Mouse (Mus musculus) neural tube, embryonic 10.5 days (tissue): ENCODE data around the gene Dnajc12.
"Not testable (repeated sequence)": the region's sequence is repeated elsewhere in the genome, so short reads cannot be mapped to it uniquely, and the experiment has no call there.

Experiments
- DNase-seq: peaks from one replicate; pipeline ENCODE4 v3.0.0-alpha.2; 2017; ENCODE audit warnings: low spot score; ENCODE audit errors: extremely low spot score

Gene Dnajc12

DNA sequence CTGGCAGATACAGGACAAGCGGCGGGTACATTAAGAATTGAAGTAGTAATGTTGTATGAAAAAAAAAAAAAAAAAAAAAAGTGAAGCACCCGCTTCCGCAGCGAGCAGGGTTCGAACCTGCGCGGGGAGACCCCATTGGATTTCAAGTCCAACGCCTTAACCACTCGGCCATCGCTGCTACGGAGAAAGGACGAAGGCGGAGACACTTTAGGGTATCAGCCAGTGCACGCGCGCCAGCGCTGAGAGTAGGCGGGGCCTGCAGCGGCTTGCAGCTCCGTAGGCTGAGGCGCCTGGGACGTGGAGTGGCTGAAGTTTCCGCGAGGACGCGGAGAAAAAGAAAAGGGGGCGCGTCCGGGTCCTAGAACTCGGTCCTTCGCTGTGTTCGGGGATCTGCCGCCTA, 47.1 kb downstream of the Dnajc12 start:
- peak; percentile 100 for DNase-seq

DNA sequence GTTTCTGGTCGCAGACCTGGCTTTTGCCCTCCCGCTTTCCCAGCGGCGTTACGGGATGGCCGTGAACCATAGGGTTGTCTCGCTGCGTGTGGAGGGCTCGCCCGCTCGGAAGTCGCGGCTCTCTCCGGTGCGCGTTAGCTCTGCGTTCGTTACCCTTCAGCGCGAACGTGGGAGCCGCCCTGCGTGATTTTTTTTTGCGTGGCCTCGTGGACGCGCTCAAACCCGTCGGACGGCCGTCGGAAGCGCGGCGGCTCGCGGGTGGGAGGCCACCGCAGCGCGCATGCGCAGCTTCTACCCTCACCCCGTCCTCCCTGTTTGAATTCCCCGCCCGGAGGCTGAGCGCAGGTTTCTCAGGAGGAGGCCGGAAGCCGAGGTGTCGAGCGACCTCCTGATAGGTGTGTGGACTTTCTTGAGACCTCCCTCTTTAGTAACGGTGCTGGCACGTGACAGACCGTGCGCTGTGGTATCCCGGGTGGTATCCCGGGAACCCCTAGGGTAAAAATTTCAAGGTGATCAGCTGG, 47.6 kb downstream of the Dnajc12 start, which contains the start of gene Ctnna3:
TSS of gene Ctnna3 (plus strand) at position 314 of the 521 bp plus-strand sequence.
- peak; percentile 89 for DNase-seq

DNA sequence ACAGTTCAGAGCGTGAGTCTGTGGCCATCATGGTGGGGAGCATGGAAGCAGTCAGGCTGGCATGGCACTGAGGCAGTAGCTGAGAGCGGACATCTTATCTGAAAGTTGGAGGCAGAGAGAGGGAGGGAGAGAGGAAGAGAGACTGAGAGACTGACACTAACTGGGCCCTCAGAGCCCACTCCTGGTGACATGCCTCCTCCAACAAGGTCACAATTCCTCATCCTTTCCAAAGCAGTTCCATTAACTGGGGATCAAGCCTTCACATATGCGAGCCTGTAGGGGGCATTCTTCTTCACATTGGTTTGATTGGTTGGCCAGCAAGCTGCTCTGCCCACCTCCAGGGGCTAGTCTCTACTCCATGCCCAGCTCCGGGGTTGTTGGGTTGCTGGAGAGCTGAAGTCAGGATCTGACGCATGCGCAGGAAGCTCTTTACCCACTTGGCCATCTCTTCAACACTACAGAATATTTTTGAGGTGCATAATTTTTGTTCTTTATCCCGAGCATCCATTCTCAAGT, 49.0 kb downstream of the Dnajc12 start:
- no peak for DNase-seq

DNA sequence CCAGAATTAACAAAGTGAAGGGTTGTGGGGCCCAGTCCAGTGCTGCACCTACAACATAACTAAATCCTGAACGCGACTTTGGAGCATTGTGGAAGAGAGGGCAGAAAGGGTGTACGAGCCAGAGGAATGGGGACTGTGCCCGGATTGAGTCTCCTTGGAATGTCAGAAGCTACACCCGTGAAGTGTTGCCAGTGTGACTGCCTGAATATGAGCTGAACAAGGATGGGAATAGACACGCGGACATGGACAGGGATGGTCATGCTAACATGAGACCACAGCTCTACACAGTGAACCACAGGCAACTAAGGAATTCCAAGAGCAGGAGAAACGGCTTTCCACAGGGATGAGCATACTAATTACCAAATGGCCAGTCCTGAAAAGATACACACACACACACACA, 49.9 kb downstream of the Dnajc12 start:
- DNase-seq, result no peak

- DNase-seq, result no peak
These were observed 50.6 kb downstream of the Dnajc12 start for GRCm38 (mm10) chr10:63432887-63433286.

- DNase-seq, result no peak
These were observed 56.6 kb downstream of the Dnajc12 start for GRCm38 (mm10) chr10:63438736-63439262.

GRCm38 (mm10) chr10:63439694-63440228, 57.5 kb downstream of the Dnajc12 start:
- DNase-seq, result no peak

DNA sequence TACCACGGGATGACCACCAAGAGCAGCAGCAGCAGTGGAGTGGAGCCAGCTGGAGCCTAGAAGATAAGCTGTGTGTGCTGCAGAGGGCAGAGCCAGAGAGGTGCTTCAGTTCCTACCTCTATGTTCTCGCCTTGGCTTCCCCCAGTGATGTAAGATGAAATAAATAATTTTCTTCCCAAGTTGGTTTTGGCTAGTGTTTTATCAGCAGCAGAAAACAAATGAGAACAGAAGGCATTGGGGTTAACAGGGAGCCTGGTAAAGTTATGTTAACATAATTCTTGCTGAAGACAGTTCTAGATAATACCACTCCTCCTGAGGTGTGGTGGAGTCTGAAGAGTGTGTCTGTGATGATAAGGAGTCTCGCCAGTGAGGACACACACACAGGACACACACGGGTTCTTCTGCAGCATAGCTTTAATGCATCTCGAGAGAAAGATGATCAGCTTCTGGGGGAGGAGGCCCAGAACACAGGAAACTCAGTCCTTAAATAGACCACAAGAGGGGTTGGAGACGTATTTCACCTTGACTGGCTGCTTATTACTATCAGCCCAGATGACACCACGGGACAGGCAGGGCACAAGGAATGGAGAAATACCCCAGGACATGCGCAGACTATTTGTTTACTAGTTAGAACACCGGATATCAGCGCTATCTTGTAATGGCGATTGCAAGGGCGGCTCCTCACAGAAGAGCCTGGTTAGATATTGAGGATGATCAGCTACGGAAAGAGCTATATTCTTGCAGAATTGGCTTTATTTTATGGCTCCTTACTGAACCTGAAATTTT, 62.6 kb downstream of the Dnajc12 start:
- DNase-seq, result not testable (repeated sequence)

DNA sequence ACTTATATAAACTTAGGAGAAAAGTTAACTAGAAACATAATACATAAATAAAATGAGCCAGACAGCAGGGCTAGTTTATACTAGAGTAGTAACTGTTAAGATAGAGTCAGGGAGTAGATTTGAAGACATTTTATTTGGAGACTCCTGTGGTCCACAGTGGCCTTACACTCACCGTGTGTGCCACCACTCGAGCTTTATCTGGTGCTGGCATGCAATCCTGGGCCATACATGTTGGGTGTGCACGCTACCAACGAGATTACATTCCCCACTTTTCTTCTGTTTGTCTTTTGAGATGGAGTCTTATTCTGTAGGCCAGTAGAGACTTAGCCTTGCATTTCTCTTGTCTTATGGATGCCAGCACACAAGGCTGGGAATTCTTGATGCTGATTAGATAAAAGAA, 71.7 kb downstream of the Dnajc12 start:
- no peak for DNase-seq

- no peak for DNase-seq
These were observed 73.1 kb downstream of the Dnajc12 start for GRCm38 (mm10) chr10:63455110-63455878.

GRCm38 (mm10) chr10:63457292-63458128, 75.3 kb downstream of the Dnajc12 start:
- DNase-seq, result no peak
